Mouse (Mus musculus): ENCODE results near the gene Ngly1.

DNA sequence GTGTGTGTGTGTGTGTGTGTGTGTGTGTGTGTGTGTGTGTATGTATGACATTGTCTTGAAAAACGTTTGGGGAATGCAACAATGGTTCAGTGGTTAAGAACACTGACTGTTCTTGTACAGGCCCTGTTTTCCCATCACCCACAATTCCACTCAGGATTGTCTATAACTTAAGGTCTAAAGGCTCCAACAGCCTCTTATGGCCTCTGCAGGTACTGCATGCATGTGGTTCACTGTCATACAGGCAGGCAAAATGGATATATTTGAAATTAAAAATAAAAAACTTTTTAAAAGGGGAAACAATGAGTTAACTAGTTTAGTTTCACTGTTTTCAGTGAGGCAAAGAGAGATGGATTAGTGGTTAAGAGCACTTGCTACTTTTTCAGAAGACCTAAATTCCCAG lies 76.1 kb downstream of the Ngly1 start:
- TF ChIP-seq CTCF (IDR thresholded peaks at IDR 0.05; ENCODE audit: insufficient read depth, low read depth, low read length) (no peak), POLR2A (IDR thresholded peaks at IDR 0.05; ENCODE audit: insufficient read depth, low read depth, low read length) (no peak)

Measured in olfactory bulb, adult 2 months (tissue).